Mouse (Mus musculus) gastrocnemius, adult 8-10 months (tissue): ENCODE measurements around the gene Tha1. TPM values are rescaled to one million over a fixed set of nuclear protein-coding genes. Genes with fewer than 3 reads are reported as not detected.
A peak's percentile ranks its signal among the peaks of the same experiment; 100 is the strongest.

ENCODE experiments used
- DNase-seq, 2 experiments: peaks; one replicate each; pipeline ENCODE4 v3.0.0; 2022; ENCODE audit warnings: low spot score in 2 of 2
- total RNA-seq, 4 experiments: library from RNA; stranded (reverse); gene quantifications; 2 replicates each; pipeline ENCODE4 v1.2.4; 2022

Gene Tha1
- total RNA-seq, 4 experiments from 2014 or later: 2.7 to 3.8 (median 3.4) TPM

DNA sequence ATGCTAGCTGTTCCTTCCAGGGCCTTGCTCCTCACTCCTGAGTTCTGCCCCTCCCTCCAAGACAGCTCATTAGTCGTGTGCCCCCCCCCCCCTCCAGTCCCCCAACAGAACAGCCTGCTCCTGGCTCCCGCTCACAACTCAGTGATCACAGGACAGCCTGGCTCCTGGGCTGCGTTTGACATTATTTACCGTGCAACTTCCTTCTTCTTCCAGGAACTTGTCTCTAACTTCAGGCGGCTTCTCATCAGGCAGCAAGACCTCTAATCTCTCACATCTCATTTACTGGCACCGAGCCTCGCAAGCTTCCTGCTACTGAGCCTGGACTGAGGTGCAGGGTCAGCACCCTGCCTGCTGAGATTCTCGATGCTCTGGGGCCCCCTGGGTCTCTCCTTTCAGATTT is 8.5 kb upstream of the Tha1 start:
- DNase-seq: no peak

DNA sequence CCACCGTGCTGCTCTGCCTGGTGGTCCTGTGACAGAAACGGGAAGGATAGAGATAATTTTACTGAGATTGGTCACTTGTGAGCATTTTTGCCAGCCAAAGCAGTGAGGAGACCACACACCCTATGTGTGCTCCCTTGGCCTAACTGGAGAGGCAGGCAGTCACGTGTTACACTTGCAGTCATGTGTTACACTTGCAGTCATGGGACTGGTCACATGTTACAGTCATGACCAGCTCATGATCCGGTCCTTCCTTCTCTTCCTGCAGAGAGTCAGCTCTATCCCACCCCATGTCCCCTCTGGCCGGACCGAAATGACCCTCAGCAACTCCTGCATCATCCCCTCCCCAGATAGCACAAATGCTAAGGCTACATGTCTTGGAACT is 7.7 kb upstream of the Tha1 start:
- no peak for DNase-seq

DNA sequence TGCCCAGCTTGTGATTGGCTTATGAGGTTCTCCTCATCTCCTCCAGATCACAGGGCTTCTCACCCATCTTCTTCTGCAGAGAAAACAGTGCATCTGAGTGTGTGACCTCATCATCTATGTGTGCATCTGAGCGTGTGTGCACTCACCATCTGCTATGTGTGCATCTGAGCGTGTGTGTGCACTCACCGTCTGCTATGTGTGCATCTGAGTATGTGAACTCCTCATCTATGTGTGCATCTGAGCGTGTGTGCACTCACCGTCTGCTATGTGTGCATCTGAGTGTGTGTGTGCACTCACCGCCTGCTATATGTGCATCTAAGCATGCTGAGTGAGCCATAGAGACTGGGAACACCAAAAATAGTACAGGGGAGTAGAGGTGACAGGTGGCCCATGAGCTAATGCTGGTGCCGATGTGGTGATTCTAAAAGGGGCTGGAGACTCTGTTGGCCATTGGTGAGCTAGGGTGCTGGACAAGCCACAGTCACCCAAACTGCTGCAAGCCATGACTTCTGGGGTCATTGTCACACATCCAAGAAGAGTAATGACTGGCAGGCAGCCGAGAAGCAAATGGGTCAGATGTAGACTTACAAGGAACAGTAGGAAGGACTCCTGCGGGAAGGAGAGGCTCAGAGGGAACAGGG is 7.2 kb upstream of the Tha1 start:
- no peak for DNase-seq

DNA sequence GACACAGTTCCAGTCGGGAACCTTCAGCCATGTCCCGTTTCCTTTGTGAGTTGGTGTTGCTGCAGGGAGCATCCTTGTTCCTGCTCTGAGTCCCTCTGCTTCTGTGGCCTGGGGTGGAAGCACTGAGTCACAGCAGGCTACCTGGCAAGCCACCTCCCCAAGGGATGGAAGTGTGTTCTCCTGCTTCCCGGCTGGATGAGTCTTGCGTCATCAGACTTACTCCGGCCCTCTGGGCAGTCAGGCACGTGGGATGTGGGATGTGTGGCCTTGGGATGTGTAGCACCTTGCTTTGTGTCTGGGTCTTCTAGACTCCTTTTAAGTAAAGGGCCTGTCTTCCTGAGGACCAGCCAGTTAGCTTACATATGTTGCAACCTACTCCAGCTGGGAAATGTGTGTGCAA is 6.4 kb upstream of the Tha1 start:
- DNase-seq: no peak

DNA sequence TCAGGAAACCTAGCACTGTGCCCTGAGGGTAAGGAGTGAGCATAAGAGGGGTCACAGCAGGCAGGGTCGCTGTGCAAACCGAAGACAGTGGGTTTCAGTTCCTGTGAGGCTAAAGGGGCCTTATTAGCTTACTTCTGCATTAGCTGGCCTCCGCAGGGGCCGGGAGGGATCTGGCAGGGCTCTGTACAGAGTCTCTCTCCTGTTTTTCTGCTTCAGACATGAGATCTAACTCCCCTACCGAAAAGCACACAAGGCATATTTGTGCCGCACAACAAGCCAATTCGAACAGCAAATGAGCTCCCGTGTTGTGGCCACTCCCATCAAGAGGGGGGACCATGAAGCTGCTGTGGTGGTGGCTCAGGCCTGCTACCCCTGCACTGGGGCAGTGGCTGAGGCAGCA is 5.6 kb upstream of the Tha1 start:
- no peak for DNase-seq

DNA sequence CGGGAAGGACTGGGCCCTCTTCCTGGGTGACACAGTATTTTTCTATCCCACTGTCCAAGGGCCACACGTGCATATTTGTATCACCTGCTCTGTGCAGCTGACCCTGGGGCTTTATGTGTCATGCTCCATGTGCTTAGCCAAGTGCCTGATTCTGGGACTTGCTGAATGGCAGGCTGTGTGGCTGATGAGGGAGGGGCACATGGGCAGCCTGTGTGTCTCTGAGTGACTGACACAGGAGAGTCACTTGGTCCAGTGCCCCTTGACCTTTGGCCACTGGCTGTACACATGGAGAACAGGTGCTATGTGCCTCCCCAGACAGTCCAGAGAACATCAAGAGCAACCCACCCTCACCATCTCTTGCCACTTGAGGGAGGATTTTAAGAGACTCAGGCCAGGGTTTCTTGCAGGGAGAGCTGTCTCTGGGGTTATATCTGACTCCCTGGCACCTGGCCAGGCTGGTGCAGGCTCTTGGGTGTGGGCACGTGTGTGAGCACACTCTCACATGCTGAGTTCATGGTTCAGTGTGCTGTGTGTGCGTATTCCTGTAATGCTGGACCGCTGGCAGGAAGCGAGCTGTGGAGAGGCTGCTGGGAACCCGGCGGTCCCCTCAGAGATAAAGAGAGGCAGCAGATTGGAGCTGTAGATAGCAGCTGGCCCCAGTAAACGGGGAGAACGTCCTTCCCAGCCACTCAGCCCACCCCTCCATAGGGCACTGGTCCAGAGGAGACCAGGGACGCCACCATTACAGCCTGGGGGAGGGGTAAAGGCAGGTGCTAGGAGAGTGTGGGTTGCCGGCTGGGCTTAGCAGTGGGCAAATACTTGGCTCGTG is 4.8 kb upstream of the Tha1 start:
- no peak for DNase-seq

DNA sequence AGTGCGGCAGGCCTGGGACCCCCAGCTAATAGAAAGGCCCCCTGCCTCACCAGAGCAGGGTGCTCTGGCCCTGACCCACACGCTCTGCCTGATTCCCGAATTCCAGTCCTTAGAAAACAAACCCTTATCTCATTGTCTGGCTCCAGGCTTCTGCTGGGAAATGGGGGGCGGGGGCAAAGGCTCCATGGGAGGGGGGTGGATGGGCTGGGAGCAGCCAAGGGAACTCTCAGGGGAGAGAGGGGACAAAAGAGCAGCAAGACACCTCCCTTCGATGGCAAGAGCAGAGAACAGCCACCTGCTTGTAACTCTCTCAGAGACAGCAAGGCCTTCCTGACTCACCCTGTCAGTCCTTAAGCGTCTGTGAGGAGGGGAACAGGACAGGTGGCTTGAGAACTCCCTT is 2.4 kb upstream of the Tha1 start:
- no peak for DNase-seq

DNA sequence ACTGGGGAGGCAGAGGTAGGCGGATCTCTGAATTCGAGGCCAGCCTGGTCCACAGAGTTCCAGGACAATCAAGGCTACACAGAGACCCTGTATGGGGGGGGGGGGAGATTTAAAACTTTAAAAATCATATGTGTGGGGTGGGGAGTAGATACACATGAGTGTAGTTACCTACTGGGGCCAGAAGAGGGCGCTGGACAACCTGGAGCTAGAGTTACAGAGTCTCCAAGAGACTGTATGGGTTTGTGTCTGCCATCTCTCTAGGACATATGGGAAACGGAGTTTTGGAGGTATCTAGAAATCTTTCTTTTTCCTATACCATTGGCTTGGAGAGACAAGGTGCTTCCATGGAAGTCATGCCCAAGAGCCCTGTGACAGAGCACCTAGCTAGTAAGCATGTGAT is 1.1 kb upstream of the Tha1 start:
- no peak for DNase-seq

DNA sequence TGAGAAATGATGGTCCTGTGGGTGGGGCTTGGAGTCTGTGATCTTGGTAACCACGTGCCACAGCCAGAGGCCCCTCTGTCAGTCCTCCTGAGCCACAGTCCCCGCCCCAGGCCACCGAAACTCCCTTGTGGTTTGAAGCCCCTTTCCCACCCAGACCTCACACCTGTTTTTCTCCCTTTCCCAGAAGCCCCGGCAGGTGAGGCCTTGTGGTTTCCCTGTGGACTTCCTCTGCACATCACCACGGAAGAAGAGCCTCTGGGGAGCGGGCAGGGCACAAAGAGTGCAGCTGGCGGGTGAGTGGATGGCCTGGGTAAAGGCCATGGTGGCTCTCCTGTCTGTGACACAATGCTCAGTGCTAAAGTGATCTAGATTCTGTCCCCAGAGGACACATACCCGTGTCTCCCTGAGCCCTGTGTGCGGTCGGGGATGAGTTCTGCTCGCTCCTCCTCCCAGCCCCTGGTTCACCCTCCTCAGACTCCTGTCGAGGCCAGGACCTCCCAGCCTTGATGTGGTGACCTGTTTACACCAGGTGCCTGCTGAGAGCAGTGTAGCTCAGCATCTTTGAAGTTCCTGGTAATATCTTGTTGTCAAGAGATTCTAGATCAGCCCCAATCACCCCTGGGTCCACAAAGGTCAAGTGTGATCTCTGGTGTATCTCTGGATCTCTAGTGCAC is 1.2 kb downstream of the Tha1 start:
- DNase-seq: no peak

DNA sequence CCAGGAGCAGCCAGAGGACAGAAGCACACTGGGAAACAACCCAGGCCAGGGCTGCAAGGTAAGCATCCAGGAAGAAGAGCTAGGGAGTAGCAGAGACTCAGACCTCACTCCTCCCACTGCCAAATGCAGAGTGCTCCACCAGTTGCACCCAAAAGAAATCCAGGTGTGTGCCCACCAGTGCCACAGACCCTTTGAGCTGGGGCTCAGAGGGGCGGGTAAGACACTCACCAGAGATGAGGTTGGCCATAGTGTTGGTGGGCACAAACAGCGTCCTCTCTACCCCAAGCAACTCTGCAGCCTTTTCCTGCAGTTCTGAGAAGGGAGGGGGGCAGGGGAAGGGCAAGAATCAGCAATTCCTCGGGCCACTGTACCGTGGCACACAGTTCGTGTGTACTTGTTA is 1.9 kb downstream of the Tha1 start:
- DNase-seq: no peak

DNA sequence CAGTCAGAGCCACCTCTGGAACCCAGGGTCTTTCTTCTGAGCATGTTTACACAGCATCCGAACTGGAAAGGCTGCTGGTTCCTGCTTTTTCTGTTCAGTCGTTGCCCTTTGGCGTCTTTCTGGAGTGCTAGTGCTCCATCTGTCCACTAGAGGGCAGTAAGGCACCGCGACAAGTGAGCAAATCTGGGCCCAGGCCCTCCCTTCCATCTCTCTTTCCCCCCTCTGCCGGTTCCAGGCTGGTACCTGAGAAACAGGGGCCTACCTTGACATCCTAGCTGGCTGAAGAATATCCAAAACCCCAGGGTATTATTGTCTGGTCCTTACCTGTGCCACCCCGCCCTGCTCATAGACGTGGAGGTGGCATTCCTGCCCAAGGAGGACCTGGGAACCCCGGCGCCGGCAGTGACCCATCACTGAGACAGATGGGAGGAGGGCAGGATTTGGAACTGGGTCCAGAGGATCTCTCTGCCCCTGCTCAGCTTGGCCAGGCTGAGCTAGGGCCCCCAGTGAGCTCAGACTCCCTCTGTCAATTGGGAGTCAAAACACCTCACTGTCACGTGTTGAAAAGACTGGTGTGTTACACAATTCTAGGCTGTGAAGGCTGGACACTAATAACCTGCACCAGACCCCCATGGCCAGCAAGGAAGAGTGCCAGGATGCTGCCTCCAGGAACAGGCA is 2.5 kb downstream of the Tha1 start:
- peak; percentile 49 to 51 for DNase-seq

DNA sequence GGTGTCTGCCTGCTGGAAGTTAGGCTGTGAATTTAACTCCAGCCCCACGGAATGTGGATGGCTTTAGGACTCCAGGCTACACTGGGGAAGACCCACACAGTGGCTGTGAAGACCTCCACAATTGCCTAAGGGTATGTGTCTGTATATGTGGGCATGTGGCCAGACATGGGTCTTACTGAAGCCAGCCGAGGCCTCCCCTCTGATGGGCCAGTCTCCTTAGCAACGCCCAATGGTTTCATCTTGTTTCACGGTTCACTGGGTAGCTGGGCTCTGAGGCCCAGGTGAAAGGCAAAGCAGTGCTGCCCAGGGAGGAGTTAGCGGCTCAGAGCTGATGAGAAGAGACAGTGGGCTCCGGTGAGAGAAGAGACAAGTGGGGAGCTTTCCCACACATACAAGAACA is 7.3 kb downstream of the Tha1 start:
- no peak for DNase-seq

DNA sequence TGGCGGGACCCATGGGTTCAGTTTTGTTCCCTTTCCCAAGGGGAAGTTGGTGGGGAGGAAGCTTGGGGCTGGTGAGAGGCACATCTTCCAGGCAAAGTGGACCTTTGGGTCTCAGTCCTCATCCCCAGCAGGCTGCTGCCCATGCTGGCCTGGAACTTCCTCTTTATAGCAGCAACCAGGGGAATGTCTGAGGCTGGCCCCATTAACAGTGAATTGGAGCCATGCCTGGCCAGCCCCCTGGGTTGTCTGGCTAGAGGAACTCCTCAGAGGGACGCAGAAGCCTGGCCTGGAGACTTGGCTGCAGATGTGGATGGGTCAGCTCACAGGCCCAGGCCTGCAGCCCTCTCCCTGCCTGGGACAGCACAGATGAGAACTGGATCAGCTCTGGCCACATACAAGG is 8.5 kb downstream of the Tha1 start:
- no peak for DNase-seq

DNA sequence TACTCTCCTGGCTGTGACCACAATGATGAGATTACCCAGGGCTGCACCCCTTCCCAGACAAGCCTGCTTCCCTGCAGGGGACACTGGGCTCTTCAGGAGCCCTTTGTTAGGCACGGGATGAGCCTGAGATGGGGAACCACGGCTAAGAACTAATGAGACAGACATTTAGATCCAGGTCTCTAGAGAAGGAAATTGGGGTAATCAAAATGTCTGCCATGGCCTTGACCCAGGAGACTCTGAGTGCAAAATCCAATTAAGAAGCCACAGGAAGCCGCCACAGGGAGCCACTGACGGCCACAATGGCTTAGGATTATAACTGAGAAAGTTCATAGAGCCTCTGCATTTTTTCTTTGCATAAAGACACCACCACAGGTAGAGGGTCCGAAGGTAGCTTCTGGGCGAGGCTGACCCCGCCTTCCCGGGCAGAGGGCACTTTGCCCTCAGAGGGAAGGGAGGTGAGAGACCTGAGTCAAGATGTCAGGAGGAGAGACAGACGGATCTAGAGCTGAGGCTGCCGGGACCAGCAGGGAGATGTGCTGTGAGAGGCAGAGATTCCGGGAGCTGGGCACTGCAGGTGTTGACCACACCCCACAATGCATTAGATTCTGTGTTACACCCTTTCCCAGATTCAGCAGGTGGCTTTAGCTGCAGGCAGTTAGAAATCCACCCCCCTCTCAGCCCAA is 10.0 kb downstream of the Tha1 start:
- no peak for DNase-seq

DNA sequence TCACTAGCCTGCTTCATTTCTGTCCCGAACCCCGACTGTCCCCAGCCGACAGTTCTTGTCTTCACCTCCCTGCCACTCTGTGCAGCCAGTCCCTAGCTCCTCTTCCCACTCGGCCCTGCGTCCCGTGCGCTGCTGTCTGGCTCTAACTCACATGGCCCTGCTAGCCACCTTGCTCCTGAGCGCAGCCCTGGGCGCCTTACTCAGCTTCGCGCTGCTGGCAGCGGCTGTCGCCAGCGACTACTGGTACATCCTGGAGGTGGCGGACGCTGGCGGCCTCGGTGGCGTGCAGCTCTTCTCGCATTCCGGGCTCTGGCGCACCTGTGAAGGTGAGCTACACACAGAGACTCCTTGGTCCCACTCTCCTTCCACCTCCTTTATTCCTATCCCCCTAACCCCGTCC is 12.7 kb downstream of the Tha1 start, which contains the start of gene Tmem235:
Tmem235 (plus strand) TSS at position 152 of the 400 bp plus-strand sequence.
- DNase-seq: no peak

DNA sequence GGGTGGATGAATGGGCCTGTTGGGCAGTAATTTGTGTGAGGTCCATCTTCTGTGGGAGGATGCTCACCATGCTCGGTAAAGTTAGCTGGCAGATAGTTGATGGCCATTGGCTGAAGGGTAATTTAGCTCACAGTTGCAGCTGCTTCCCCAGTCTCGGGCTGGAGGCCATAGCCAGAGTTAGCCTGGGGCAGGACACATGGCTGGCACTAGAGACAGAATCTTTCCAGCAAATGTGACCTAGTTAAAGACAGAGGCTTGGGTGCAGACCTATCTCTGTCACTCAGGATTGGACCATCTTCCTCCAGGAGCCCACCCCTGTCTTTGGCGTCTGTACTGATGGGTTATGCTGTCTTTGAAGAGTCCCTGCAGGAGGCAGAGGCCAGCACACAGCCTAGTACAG is 14.9 kb downstream of the Tha1 start:
- DNase-seq: no peak

DNA sequence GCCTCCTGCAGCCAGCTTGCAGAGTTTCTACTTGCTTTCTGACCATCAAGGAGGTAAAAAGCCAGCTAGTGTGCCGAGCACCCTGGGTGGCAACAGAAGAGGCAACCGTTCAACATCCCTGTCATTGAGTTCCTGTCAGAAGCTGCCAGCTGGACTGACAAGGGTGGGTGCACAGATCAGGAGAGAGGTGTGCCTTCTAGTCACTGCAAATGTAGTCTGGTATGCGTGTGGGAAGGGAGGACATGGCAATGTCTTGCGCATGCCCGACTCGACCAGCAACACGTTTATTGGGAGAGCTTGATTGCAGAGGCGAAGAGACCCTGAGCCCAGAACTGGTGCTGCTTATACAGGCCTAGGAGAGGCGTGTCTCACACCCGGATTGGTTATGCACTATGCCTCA is 15.8 kb downstream of the Tha1 start:
- no peak for DNase-seq

DNA sequence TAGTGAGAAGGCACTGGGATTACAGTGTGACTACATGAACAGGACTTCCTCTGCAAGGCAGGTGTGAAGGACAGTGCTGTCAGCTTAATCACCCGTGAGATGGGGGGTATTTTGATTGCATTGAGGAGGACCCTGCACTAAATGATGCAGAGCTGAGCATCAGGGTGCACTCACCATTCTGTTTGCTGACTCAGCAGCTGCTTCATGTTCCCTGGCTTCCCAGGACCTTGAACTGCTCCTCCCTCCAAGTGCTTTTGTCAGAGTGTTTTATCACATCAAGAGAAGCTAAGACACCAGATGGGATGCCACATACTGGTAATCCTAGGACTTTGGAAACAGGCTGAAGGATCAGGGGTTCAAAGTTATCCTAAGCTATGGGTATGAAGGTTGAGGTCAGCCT is 17.3 kb downstream of the Tha1 start:
- no peak for DNase-seq

DNA sequence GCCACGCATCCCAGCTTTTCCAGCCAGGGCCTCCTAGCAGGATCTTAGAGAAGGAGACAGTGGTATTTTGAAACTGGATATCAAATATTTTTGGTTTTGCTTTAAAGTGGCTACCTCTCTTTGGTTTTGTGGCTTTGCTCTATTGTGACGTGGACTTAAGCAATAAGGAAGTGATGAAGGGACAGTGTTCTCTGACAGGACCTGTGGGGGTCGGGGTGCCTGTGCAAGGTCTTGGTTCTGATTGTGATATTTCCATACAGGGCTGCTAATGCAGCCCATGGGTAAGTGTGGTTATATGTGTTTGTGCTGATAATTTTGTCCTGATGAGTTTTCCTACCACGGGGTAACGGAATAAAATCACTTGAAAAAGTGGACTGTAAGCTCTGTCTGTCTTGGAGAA is 17.9 kb downstream of the Tha1 start:
- no peak for DNase-seq

DNA sequence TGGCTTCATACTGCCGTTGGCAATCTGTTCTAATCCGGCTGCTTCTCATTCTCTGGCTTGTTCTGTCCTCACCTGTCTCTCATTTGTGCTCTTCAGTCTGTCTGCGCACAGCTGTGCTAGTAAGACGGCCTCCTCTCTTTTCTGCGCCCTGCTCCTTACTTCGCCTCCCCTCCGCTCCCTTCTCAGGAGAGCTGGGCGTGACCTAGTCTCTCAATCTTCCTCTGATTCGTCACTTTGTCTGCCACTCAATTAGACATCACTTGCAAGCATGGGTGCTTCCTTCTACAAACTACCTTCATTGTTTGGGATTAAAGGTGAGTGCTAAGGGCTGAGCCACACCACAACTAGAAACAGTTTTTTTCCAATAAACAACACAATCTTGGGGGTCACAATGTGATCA is 19.0 kb downstream of the Tha1 start:
- DNase-seq: no peak

DNA sequence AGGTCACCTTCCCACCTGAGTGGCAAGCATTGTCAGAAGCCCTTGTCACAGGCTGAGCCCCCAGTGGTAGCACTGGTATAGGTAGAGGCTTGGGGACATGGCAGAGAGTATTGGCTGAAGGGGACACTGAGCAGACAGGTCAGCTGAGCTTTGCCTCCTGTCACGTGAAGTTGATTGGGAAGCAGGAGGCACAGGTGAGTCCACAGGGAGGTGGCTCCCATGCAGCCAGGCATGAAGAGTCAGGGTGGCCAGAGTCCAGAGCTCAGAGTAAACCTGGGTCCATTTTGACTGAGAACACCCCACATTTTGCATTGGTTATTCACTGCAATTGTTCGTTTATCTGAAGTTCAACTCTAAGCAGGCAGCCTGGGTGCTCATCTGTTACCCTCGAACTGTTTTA is 20.4 kb downstream of the Tha1 start:
- DNase-seq: no peak
